Mouse (Mus musculus) midbrain, embryonic 16.5 days (tissue): ENCODE data around the gene Eya2. TPM values are rescaled to one million over a fixed set of nuclear protein-coding genes. Genes with fewer than 3 reads are reported as not detected.

Experiments used
- polyA plus RNA-seq: library from polyadenylated mRNA; unstranded; fragments of >200 nt; fragmentation: Nextera tagmentation; extraction: Ambion mirVana; gene quantifications from 2 replicates; pipeline ENCODE4 v1.2.1, GENCODE M21; 2015

The Eya2 gene
- polyA plus RNA-seq, 1 experiment from 2014 or later, result 3.6 TPM

Other genes starting within 250 kb of the Eya2 start
- gene Zfp663, start 226.3 kb upstream of the Eya2 start, polyA plus RNA-seq, result 7.3 and 9.1 TPM in 2 replicates
- gene Zfp334, start 206.8 kb upstream of the Eya2 start, polyA plus RNA-seq, result 9.5 and 9.7 TPM in 2 replicates
- gene Ocstamp, start 194.6 kb upstream of the Eya2 start, polyA plus RNA-seq, result 0.08 TPM in 1 of 2 replicates, not detected in the other
- 8.4 and 10.6 TPM in 2 replicates for gene Slc13a3, start 121.8 kb upstream of the Eya2 start, polyA plus RNA-seq
- gene Trp53rka, start 101.7 kb upstream of the Eya2 start, polyA plus RNA-seq, result 39.4 and 41.7 TPM in 2 replicates
- 1.7 and 1.9 TPM in 2 replicates for gene Slc2a10, start 91.2 kb upstream of the Eya2 start, polyA plus RNA-seq